Mouse (Mus musculus) NIH3T3 (cell line): ENCODE results near the gene Slc35f6.

Experiments
- DNase-seq: peaks from one replicate; pipeline ENCODE4 v3.0.0-alpha.2; 2012; ENCODE audit warnings: low read depth

Gene Slc35f6

DNA sequence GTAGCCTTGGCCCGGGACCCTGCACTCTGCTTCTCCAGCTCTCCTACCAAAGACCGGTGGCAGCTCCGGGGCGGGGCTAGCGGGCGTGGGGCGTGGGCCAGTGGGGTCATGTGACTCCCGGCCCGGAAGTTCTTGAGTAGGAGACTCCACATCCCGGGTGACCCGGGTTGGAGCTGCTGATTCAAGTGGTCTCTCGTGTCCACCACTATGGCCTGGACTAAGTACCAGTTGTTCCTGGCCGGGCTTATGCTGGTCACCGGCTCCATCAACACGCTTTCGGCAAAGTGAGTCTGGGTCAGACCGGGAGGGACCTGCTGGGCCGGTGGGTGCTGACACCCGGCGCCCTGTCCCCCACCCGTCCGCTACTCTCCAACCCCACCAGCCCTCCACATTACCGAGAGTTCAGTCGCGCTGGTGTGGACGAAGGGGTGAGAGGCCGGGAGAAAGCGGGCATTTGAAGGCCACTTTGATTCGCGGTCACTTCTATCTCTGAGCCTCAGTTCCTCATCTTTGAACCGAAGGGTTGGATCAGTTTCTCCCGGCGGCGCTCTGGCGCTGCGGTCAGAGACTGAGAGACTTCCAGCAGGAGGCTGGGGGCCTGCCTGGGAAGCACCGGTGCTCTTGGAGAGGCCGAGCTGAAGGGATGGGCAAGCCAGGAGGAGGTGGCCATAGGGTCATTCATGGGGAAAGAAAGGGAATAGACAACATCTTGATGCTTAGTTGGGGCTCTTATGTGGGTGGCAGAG lies at the start of gene Slc35f6:
TSS of gene Slc35f6 (plus strand) at position 119 of the 746 bp plus-strand sequence.
- DNase-seq, result peak; percentile 92

DNA sequence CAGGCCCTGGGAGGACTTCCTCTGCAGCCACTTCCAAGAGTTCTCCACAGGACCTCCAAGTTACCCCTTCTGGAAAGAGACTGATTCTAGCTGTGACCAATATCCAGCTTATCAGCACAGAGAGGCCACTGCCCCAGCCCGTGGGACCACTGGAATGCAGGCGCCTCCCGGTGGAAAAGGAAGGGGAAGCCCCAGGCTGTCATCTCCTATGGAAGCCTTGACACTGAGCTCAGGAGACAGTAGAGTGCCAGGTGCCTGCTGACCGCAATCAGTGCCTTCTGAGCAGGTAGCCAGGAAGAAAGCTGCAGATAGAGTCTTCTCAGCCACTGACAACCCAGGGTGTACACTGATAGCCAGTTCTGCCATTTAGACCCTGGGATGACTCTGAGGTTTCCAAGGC lies 46.3 kb upstream of the Slc35f6 start:
- peak; percentile 64 for DNase-seq

GRCm38 (mm10) chr5:30603255-30603654 lies 44.5 kb upstream of the Slc35f6 start:
- DNase-seq, result no peak

- DNase-seq, result no peak
Observed at GRCm38 (mm10) chr5:30603926-30604325, 43.8 kb upstream of the Slc35f6 start.

GRCm38 (mm10) chr5:30604769-30605188 lies 43.0 kb upstream of the Slc35f6 start:
- no peak for DNase-seq

DNA sequence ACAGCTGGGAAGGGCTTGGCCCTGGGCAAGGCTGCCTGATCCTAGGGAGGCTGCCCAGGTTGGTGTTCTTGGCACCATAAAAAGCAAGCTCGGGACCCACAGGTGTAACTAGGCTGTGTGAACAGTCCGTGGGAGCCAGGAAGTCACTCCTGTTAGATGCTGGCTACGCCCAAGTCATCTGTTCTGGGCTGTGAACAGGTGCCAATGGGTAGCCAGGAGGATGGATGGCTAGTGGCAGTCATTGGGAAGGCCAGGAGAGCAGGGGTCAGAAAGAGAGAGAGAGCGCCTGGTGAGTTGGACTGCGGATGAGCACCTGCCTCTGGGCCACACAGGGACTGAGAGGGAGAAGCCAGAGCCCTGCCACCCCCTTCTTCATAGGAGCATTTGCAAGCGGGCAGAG lies 42.1 kb upstream of the Slc35f6 start:
- no peak for DNase-seq

GRCm38 (mm10) chr5:30606424-30607073 lies 41.2 kb upstream of the Slc35f6 start:
- no peak for DNase-seq

GRCm38 (mm10) chr5:30609094-30609493 lies 38.6 kb upstream of the Slc35f6 start:
- no peak for DNase-seq

DNA sequence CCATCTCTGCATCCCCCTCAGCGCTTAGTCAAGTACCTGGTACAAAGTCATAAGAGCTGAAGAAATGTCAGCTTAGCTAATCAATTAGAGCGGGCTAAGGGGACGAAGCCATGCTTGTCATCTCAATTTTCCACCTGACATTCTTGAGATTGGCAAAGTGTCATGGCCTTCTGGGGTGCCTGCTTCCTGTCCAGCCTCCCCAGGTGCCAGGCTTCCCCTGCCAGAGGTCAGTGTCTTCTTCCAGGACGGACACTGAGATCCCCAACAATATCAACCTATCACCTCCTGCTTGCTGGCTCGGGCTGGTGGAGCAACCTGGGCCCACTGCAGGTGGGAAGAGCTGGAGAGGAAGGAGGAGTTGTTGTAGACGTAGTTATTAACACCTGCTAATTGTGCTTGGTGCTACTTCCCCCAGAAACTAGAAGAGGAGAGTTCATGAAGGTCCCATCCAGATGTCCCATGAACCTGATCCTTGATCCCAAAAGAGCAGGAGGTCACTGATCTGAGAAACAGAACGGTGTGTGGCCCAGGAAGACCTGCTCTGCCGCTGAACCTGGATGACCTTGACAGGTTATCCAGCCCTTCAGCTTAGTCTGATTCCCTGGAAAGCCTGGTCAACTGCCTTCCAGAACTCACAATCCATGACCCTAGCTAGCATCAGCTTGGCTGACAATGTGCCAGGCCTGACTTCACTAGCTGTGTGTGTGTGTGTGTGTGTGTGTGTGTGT lies 37.7 kb upstream of the Slc35f6 start:
- DNase-seq, result no peak

DNA sequence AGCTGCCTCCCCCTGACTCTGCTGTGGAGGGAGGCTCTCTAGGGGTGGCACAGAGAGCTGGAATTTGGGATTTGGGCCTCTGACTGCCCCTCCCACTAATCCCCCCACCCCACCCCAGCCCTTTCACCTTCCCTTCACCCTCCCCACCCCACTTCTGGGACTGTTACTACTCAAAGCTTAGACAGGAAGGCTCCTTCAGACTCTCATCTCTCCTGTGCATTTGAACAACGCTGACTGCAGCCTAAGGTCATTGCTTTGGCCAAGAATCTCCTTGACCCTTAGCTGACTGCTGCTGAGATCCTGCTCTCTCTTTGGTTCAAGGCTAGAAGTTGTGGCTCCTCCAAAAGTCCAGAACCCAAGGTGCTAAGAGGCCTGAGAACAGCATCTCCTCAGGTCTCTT lies 36.6 kb upstream of the Slc35f6 start:
- DNase-seq, result no peak

DNA sequence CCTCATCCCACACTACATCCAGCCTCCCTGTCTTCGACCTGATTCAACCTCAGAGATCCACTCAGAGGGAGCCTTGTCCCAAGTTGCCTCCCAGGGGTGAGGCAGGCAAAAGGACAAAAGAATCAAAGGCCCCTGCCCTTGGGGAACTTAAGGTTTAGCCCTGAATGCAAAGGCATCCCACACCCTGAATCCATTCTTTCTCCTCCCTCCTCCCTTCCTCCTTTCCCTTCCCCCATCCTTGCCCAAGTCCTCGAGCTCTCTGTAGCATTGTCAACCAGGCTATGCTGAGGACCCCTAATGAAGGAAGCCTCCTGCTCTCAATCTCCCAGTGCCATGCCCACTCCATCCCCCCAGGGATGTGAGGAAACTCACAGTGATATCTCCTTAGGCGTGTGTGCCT lies 36.0 kb upstream of the Slc35f6 start:
- no peak for DNase-seq

DNA sequence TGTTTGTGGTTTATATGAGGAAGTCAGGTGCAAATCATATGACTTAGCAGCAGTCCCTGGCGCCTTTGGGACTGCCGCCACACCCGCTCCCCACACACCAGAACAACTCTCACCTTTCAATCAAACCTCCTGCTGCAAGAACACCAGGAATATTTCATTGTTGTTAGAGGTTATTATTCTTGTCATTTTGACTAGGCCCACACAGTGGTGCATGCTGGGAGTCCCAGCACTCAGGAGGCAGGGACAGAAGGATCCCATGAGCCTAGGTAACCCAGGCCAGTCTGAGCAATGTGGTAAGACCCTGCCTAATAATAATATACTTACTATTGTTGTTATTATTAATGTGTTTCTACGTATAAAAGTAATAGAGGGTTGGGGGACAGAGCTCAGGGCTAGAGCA lies 35.2 kb upstream of the Slc35f6 start:
- DNase-seq, result no peak

DNA sequence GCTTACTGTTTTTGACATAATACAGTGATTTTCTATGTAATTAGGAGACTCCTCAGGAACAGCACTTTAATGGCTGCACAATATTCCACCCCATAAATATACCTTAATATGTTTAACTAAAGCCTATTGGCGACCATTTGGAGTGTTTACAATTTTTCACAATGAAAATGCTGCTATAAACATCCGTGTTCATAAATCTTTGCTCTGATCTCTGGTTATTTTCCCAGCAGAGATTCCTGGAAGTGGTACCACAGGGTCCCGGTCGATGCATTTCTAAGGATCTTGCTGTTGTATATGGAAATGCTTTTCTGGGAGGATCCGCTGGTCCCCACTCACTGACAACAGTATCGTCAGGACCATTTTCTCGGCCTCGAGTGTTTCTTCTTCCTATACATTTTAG lies 34.5 kb upstream of the Slc35f6 start:
- DNase-seq, result no peak

DNA sequence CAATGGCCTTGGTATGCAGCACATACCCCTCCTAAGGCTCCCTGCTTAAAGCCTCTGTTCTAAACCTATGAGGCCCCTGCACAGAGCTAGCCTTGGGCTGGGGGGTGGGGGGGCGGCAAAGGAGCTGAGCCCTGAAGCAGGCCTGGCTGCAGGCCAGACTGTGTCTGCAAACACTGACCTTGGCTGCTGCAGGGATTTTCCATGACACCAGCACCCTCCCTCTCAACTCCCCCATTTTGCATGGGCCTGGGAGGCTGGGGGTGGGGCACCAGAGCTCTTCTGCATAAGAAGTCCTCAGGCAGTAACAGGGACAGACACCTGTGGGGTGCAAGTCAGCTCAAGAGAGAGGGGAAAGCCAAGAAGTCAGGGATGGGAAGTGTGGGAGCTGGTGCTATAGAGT lies 33.5 kb upstream of the Slc35f6 start:
- DNase-seq, result peak; percentile 91

- peak; percentile 45 for DNase-seq
Observed at GRCm38 (mm10) chr5:30615416-30615815, 32.3 kb upstream of the Slc35f6 start.

DNA sequence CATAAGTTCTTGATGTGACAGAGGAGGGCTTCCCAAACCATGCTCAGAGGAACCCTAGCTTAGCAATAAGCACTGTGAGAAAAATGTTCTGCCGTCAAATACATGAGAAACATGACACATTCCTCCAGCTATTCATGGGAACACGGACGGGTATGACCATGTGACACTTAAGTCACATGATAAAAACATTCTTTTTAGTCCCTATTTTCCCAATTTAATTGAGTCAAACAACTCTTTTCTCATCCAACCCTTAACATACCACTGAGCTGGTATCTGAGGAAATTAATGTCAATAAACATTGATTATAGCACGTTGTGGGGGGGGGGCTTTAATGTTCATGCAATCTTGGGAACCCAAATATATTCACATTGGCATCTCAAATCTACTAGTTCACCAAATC lies 31.9 kb upstream of the Slc35f6 start:
- DNase-seq, result no peak

DNA sequence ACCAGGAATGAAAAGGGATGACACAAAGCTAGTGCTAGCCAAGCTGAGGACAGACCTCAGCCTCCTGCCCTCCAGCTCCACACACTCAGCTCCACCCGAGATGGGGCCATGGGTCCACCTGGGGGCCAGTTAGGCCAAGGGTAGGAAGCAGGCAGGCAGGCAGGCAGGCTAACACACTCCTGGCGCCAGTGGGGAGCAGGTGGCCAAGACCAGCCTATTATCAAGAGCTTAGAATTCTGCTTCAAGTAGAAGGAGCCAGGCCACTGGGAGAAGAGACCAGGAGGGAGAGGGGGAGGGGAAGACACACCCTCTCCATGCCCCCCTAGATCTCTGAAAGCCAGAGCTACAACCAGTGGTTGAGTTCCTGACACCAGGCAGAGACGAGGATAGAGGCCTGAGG lies 31.1 kb upstream of the Slc35f6 start:
- DNase-seq, result no peak

DNA sequence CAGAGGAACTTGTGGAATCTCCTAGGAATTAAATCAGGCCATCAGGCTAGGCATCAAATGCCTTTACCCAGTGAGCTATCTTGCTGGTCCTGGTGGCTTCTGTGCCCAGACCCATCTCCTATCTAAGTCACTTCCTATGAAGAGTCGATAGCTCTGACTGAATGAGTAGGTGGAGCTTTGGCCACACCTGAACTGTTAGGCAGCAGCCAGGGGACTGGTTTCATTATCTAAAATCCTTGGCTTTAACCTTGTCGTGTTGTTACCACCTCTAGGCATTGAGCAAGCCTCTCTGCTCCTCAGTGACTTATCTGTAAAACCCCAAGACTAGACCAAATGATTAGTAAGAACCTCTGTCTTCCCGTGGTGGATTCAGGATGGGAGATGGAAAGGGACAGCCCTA lies 30.4 kb upstream of the Slc35f6 start:
- DNase-seq, result no peak

GRCm38 (mm10) chr5:30617851-30618250 lies 29.9 kb upstream of the Slc35f6 start:
- no peak for DNase-seq

GRCm38 (mm10) chr5:30618376-30619003 lies 29.2 kb upstream of the Slc35f6 start:
- no peak for DNase-seq

- DNase-seq, result no peak
Observed at GRCm38 (mm10) chr5:30619211-30619610, 28.5 kb upstream of the Slc35f6 start.

- no peak for DNase-seq
Observed at GRCm38 (mm10) chr5:30620567-30620966, 27.2 kb upstream of the Slc35f6 start.
